Mouse (Mus musculus): ENCODE data around the gene BC028528. TPM values are rescaled to one million over a fixed set of nuclear protein-coding genes. Genes with fewer than 3 reads are reported as not detected.

The BC028528 gene
- total and polyA plus RNA-seq, 3 experiments, result 15.6 to 46.1 (median 40.6) TPM

- DNase-seq (ENCODE audit: extremely low read depth), result no peak
- peaks cover 79 to 89% of the 10 kb centered on the region in 2 experiments for H3K36me3 ChIP-seq (replicated peaks in 1 of 2; ENCODE audit: control insufficient read depth in 1 of 2, insufficient read depth in 1 of 2, low read length in 1 of 2)
- in situ Hi-C loops (cut with MboI; ENCODE audit: low pct_ligation_motif_present, low pct_unique_long_range_greater_than_20kb, low sequenced_read_pairs), result no loop called here
- H3K27me3 ChIP-seq (replicated peaks), result no peaks in the 10 kb centered on the region
- H3K4me1 ChIP-seq (ENCODE audit: control insufficient read depth in 1 of 2, insufficient read depth in 2 of 2), result peaks cover 2 to 22% of the 10 kb centered on the region in 2 experiments; a peak in 3 of 4 replicates
- TF ChIP-seq USF1 (IDR thresholded peaks at IDR 0.05; ENCODE audit: low read depth, low read length) (no peak), CHD2 (IDR thresholded peaks at IDR 0.05; ENCODE audit: low read length) (no peak), CTCF (conservative IDR thresholded peaks at IDR 0.05 in 1 of 2, IDR thresholded peaks at IDR 0.05 in 1 of 2; ENCODE audit: low read depth in 2 of 2, low read length in 2 of 2) (peak; percentile 40 to 70; a peak in 3 of 4 replicates), SMC3 (IDR thresholded peaks at IDR 0.05; ENCODE audit: low read depth, low read length) (peak; percentile 64), RAD21 (IDR thresholded peaks at IDR 0.05; ENCODE audit: low read depth, low read length) (peak; percentile 69)
- peaks cover 26% of the 10 kb centered on the region for H3K79me2 ChIP-seq (replicated peaks; ENCODE audit: control insufficient read depth, extremely low read depth, insufficient read depth, poor library complexity, severe bottlenecking)
- H3K9ac ChIP-seq (ENCODE audit: insufficient read depth, low read depth), result no peak overlapping the region
- dilution Hi-C loops (cut with MboI; ENCODE audit: extremely low pct_ligation_motif_present, extremely low pct_unique_long_range_greater_than_20kb, low sequenced_read_pairs), result no loop called here
- no peak overlapping the region for H3K4me2 ChIP-seq (ENCODE audit: insufficient read depth, low read depth, poor library complexity, severe bottlenecking)
- no peak overlapping the region for H3K4me3 ChIP-seq (replicated peaks in 1 of 3; ENCODE audit: low read depth in 2 of 3, low read length in 2 of 3, poor library complexity in 1 of 3)
- no peaks in the 10 kb centered on the region for H3K9me3 ChIP-seq (replicated peaks; ENCODE audit: low read length)
- H3K27ac ChIP-seq (ENCODE audit: insufficient read depth, low read depth), result no peak overlapping the region
Measured at GRCm38 (mm10) chr3:95938835-95939234, 47.0 kb upstream of the BC028528 start.

GRCm38 (mm10) chr3:95938217-95938616, 46.4 kb upstream of the BC028528 start:
- Histone ChIP-seq H3K4me1 (ENCODE audit: control insufficient read depth in 1 of 2, insufficient read depth in 2 of 2) (peaks cover 2 to 24% of the 10 kb centered on the region in 2 experiments; a peak in 3 of 4 replicates), H3K36me3 (replicated peaks in 1 of 2; ENCODE audit: control insufficient read depth in 1 of 2, insufficient read depth in 1 of 2, low read length in 1 of 2) (peaks cover 80 to 91% of the 10 kb centered on the region in 2 experiments), H3K9ac (ENCODE audit: insufficient read depth, low read depth) (no peak overlapping the region), H3K4me2 (ENCODE audit: insufficient read depth, low read depth, poor library complexity, severe bottlenecking) (no peak overlapping the region), H3K9me3 (replicated peaks; ENCODE audit: low read length) (no peaks in the 10 kb centered on the region), H3K27me3 (replicated peaks) (no peaks in the 10 kb centered on the region), H3K27ac (ENCODE audit: insufficient read depth, low read depth) (no peak overlapping the region), H3K79me2 (replicated peaks; ENCODE audit: control insufficient read depth, extremely low read depth, insufficient read depth, poor library complexity, severe bottlenecking) (peaks cover 30% of the 10 kb centered on the region), H3K4me3 (replicated peaks in 1 of 3; ENCODE audit: low read depth in 2 of 3, low read length in 2 of 3, poor library complexity in 1 of 3) (no peak overlapping the region)
- dilution Hi-C loops (cut with MboI; ENCODE audit: extremely low pct_ligation_motif_present, extremely low pct_unique_long_range_greater_than_20kb, low sequenced_read_pairs) (no loop called here), in situ Hi-C loops (cut with MboI; ENCODE audit: low pct_ligation_motif_present, low pct_unique_long_range_greater_than_20kb, low sequenced_read_pairs) (no loop called here)
- no peak for TF ChIP-seq PAX5 (IDR thresholded peaks at IDR 0.05; ENCODE audit: low read length)
- TF ChIP-seq JUN (IDR thresholded peaks at IDR 0.05; ENCODE audit: insufficient read depth, low read depth, low read length), result no peak
- no peak for TF ChIP-seq NRF1 (IDR thresholded peaks at IDR 0.05; ENCODE audit: low read depth, low read length)
- no peak for TF ChIP-seq USF1 (IDR thresholded peaks at IDR 0.05; ENCODE audit: low read depth, low read length)
- TF ChIP-seq UBTF (IDR thresholded peaks at IDR 0.05; ENCODE audit: low read depth, low read length), result no peak
- no peak for TF ChIP-seq ZMIZ1 (IDR thresholded peaks at IDR 0.05; ENCODE audit: low read depth, low read length)
- TF ChIP-seq MYC (IDR thresholded peaks at IDR 0.05; ENCODE audit: low read depth, low read length), result no peak
- TF ChIP-seq ETS1 (conservative IDR thresholded peaks at IDR 0.05; ENCODE audit: low read depth, low read length), result no peak
- TF ChIP-seq POLR2AphosphoS2 (IDR thresholded peaks at IDR 0.05; ENCODE audit: low read depth, low read length), result no peak
- TF ChIP-seq EP300 (IDR thresholded peaks at IDR 0.05; ENCODE audit: low read length), result no peak
- no peak for TF ChIP-seq ZC3H11A (IDR thresholded peaks at IDR 0.05; ENCODE audit: low read depth, low read length)
- DNase-seq (ENCODE audit: extremely low read depth), result no peak

Data from CH12.LX (cell line).